Mouse (Mus musculus) gonadal fat pad, adult 2 months (tissue): ENCODE measurements around the gene Otub2. TPM values are rescaled to one million over a fixed set of nuclear protein-coding genes. Genes with fewer than 3 reads are reported as not detected.
"Not testable (repeated sequence)": the region's sequence is repeated elsewhere in the genome, so short reads cannot be mapped to it uniquely, and the experiment has no call there.

ENCODE experiments used
- DNase-seq: peaks from one replicate; pipeline ENCODE4 v3.0.0-alpha.2; 2012; ENCODE audit warnings: low read depth
- polyA plus RNA-seq: library from polyadenylated mRNA; depleted of rRNA; stranded (reverse); fragments of >200 nt; gene quantifications from 2 replicates; pipeline ENCODE4 v1.2.3, GENCODE M21; 2012; rRNA removed

Gene Otub2
- polyA plus RNA-seq, 1 experiment = 4.5 TPM

- no peak for DNase-seq
These were observed 55.0 kb downstream of the Otub2 start, which contains the start of gene Ifi27l2a for GRCm38 (mm10) chr12:103443524-103443923. TSS of gene Ifi27l2a (minus strand) at chr12:103443680.

GRCm38 (mm10) chr12:103444261-103444660, 55.8 kb downstream of the Otub2 start:
- not testable (repeated sequence) for DNase-seq

GRCm38 (mm10) chr12:103445060-103445459, 56.6 kb downstream of the Otub2 start:
- DNase-seq = no peak

- DNase-seq = no peak
These were observed 64.9 kb downstream of the Otub2 start for GRCm38 (mm10) chr12:103453361-103453760.

Other genes starting within 250 kb of the Otub2 start
- 0.57 and 0.71 TPM in 2 replicates for gene Prima1, start 146.5 kb upstream of the Otub2 start, polyA plus RNA-seq
- gene Fam181a, start 77.7 kb upstream of the Otub2 start, polyA plus RNA-seq = 0.14 TPM in 2 replicates
- 15.0 and 21.0 TPM in 2 replicates for gene Asb2, start 32.7 kb upstream of the Otub2 start, polyA plus RNA-seq
- 0.80 and 1.2 TPM in 2 replicates for gene 9330161L09Rik, start 19.1 kb downstream of the Otub2 start, polyA plus RNA-seq
- 46.4 and 50.1 TPM in 2 replicates for gene Ddx24, start 37.1 kb downstream of the Otub2 start, polyA plus RNA-seq
- 378 and 701 TPM in 2 replicates for gene Ifi27, start 45.5 kb downstream of the Otub2 start, polyA plus RNA-seq
- gene Ifi27l2a, start 55.0 kb downstream of the Otub2 start, polyA plus RNA-seq = 892 and 1,846 TPM in 2 replicates
- gene Ifi27l2b, start 68.5 kb downstream of the Otub2 start, polyA plus RNA-seq = 0.09 TPM in 1 of 2 replicates, not detected in the other
- gene Ppp4r4, start 143.6 kb downstream of the Otub2 start, polyA plus RNA-seq = 1.4 and 1.6 TPM in 2 replicates
- gene Serpina10, start 242.8 kb downstream of the Otub2 start, polyA plus RNA-seq = not detected in 2 replicates